Mouse (Mus musculus) testis, adult 2 months (tissue): ENCODE data around the gene Etv5. TPM values are rescaled to one million over a fixed set of nuclear protein-coding genes. Genes with fewer than 3 reads are reported as not detected.

Source experiments
- H3K27ac ChIP-seq: fragments of 200-500 bp; 2 replicates; pipeline ENCODE4 v1.5.1; 2012; ENCODE audit warnings: low read depth, low read length; ENCODE audit not compliant: control insufficient read depth, insufficient read depth
- H3K27me3 ChIP-seq: fragments of 200-500 bp; 2 replicates; pipeline ENCODE4 v1.6.1; 2012; ENCODE audit warnings: mild to moderate bottlenecking, low read length, moderate library complexity; ENCODE audit not compliant: control insufficient read depth, insufficient read depth
- H3K36me3 ChIP-seq: fragments of 200-500 bp; 2 replicates; pipeline ENCODE4 v1.6.1; 2012; ENCODE audit warnings: mild to moderate bottlenecking, low read length; ENCODE audit not compliant: control insufficient read depth, insufficient read depth
- H3K4me1 ChIP-seq: fragments of 200-500 bp; 2 replicates; pipeline ENCODE4 v1.6.1; 2012; ENCODE audit warnings: low read length; ENCODE audit not compliant: control insufficient read depth, insufficient read depth
- H3K4me3 ChIP-seq: fragments of 200-500 bp; 2 replicates; pipeline ENCODE4 v1.5.1; 2012; ENCODE audit warnings: low read depth, mild to moderate bottlenecking, low read length, moderate library complexity, mixed read lengths; ENCODE audit not compliant: control insufficient read depth
- CTCF ChIP-seq: fragments of 200-500 bp; IDR thresholded peaks from 2 replicates; pipeline ENCODE4 v1.5.1; 2012; ENCODE audit warnings: low read depth, mild to moderate bottlenecking, inconsistent platforms, low read length, moderate library complexity; ENCODE audit not compliant: control insufficient read depth, insufficient read depth, insufficient replicate concordance
- POLR2A ChIP-seq: fragments of 200-500 bp; IDR thresholded peaks from 2 replicates; pipeline ENCODE4 v1.6.1; 2012; ENCODE audit warnings: low read depth, mild to moderate bottlenecking, inconsistent platforms, low read length, moderate library complexity; ENCODE audit not compliant: control insufficient read depth
- polyA plus RNA-seq: library from polyadenylated mRNA; depleted of rRNA; stranded (reverse); fragments of >200 nt; gene quantifications from 2 replicates; pipeline ENCODE4 v1.2.3, GENCODE M21; 2012

The Etv5 gene
- polyA plus RNA-seq, 1 experiment, result 12.6 TPM

GRCm38 (mm10) chr16:22462220-22462619, 22.7 kb upstream of the Etv5 start:
- TF ChIP-seq POLR2A (no peak), CTCF (no peak)
- no peaks in the 10 kb centered on the region for H3K36me3 ChIP-seq
- H3K27me3 ChIP-seq, result no peaks in the 10 kb centered on the region
- no peak overlapping the region for H3K4me3 ChIP-seq
- H3K27ac ChIP-seq, result no peak overlapping the region
- H3K4me1 ChIP-seq, result no peaks in the 10 kb centered on the region

DNA sequence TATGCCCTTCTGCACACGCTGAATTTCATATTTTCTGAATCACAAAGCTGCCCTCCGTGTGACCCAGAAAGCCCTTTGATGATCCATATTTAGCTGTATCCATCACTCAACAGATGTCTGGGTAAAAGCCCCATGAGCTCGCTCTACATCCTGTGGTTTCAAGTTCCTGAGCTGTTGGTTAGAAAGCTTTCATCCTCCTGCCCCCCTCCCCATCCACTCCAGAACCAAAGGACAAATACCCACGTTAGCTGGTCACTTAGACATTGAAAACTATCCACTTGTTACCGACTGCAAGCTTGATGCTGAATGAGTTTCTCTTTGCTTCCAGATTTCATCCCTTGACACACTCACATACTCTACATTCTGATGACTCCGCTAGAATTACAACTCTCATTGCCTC, 22.2 kb upstream of the Etv5 start:
- no peak overlapping the region for H3K4me3 ChIP-seq
- no peak for TF ChIP-seq POLR2A
- TF ChIP-seq CTCF, result no peak
- H3K27ac ChIP-seq, result no peak overlapping the region
- no peaks in the 10 kb centered on the region for H3K4me1 ChIP-seq
- H3K36me3 ChIP-seq, result no peaks in the 10 kb centered on the region
- H3K27me3 ChIP-seq, result no peaks in the 10 kb centered on the region

- TF ChIP-seq CTCF, result no peak
- no peak for TF ChIP-seq POLR2A
Observed at GRCm38 (mm10) chr16:22460960-22461359, 21.4 kb upstream of the Etv5 start.

DNA sequence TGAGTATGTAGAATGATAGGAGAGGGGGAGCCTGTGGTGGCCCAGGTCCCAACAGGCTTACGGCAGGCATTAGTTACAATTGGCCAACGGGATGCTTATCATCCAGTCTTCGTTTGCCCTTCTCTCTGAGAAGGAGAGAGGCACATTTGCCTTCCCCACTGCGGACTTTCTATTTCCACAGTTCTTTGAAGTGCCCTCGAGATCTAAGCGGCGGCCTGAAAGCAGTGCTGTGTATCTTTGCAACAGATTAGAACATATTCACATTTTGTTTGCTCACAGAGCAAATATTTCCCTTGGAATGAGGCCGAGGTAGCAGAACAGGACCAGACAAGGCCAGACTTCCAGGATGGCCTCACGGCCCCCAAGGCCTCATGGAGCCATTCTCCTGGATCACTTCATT, 12.6 kb upstream of the Etv5 start:
- H3K27ac ChIP-seq, result no peak overlapping the region

More at GRCm38 (mm10) chr16:22460960-22461359, 21.4 kb upstream of the Etv5 start:
- Histone ChIP-seq H3K4me1 (no peaks in the 10 kb centered on the region), H3K27ac (no peak overlapping the region), H3K36me3 (no peaks in the 10 kb centered on the region), H3K27me3 (no peaks in the 10 kb centered on the region), H3K4me3 (no peak overlapping the region)

DNA sequence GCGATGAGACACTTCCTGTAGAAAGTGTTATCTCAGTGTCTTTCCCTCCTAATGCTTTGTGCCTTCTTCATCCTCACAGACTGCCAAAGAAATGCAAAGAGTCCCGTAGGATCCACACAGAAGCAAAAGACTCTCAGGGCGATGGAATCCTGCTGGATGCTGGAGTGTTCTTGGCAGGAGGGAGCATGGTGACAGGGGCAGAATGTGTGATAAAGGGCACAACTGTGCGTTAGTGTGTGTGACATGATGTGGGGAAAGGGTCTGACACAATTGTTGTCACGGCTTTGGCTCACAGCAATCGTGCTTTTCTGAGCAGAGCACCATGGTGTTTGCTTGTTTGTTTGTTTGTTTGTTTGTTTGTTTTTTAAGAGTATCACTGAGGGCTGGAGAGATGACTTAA, 8.6 kb upstream of the Etv5 start:
- Histone ChIP-seq H3K4me1 (no peaks in the 10 kb centered on the region), H3K36me3 (no peaks in the 10 kb centered on the region), H3K4me3 (no peak overlapping the region), H3K27me3 (no peaks in the 10 kb centered on the region), H3K27ac (no peak overlapping the region)
- TF ChIP-seq CTCF (no peak), POLR2A (no peak)

More for the DNA sequence above, 12.6 kb upstream of the Etv5 start:
- H3K36me3 ChIP-seq, result no peaks in the 10 kb centered on the region
- no peaks in the 10 kb centered on the region for H3K27me3 ChIP-seq
- no peak for TF ChIP-seq POLR2A
- H3K4me3 ChIP-seq, result no peak overlapping the region
- H3K4me1 ChIP-seq, result no peaks in the 10 kb centered on the region

DNA sequence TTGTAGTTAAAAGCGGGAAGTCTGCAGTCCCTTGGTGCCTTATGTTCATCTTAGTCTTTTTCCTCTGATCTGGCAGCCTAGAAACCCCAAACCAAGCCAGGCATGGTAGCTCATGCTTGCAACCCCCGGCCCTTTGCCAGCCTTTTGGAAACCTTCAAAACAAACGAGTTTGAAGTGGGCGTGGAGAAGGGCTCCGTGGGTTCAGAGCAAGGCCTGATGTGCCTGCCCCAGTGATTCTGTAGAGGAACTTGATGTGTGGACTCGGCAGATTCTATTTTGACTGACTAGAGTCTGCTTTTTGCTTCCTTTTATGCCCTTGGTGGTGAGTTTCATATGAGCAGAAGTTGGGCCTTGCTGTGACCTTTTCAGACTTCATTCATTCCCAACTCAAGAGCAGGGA, 5.3 kb upstream of the Etv5 start:
- Histone ChIP-seq H3K27me3 (no peaks in the 10 kb centered on the region), H3K36me3 (no peaks in the 10 kb centered on the region), H3K4me1 (peaks cover 11% of the 10 kb centered on the region), H3K4me3 (no peak overlapping the region), H3K27ac (no peak overlapping the region)
- no peak for TF ChIP-seq CTCF
- no peak for TF ChIP-seq POLR2A

DNA sequence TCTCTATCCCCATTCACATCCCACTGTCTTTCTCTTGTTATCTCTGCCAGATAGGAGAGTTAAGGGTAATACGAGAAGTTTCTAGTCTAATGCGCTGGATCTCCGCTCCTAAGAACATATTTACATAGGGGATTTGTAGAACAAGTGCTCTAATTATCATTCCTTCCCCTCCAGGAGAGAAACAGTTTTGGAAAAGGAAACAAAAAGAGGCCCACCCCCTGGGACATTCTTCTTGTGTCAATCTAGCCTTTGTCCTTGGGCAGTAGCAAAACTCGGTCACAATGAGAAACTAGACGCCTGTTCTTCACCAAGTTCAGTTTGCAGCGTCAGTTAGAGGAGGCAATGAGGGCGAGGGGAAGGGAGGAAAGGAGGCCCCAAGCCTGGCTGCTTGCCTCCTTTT, 2.7 kb upstream of the Etv5 start:
- Histone ChIP-seq H3K4me3 (no peak overlapping the region), H3K27ac (peak overlapping the region; percentile 32; the same call in 1 of the 2 replicates), H3K27me3 (no peaks in the 10 kb centered on the region), H3K4me1 (peaks cover 18% of the 10 kb centered on the region), H3K36me3 (no peaks in the 10 kb centered on the region)
- no peak for TF ChIP-seq POLR2A
- no peak for TF ChIP-seq CTCF

- Histone ChIP-seq H3K27ac (no peak overlapping the region; the same call in 1 of the 2 replicates), H3K4me1 (peaks cover 18% of the 10 kb centered on the region), H3K27me3 (no peaks in the 10 kb centered on the region), H3K4me3 (no peak overlapping the region), H3K36me3 (no peaks in the 10 kb centered on the region)
- no peak for TF ChIP-seq POLR2A
- TF ChIP-seq CTCF, result no peak
Observed at GRCm38 (mm10) chr16:22441317-22441716, 1.8 kb upstream of the Etv5 start.
